8 mouse cellular contexts compared by ENCODE assay signal in genomic region chr5:20951666-20952281, GRCm38 (mm10). TPM values are rescaled to one million over a fixed set of nuclear protein-coding genes. Genes with fewer than 3 reads are reported as not detected.
DNase-seq lines count a peak whose midpoint lies in the region; ATAC-seq and TF ChIP-seq lines count a peak whose summit lies in the region.

No protein-coding gene starts in this region.

- H3K27ac ChIP-seq in cortical plate, adult 2 months (ENCODE audit: insufficient read depth, low read length) = peak overlapping the region; percentile 98

- peak; percentile 94 to 95 for DNase-seq in gastrocnemius, adult 8-10 months (ENCODE audit: low spot score in 2 of 2)
- DNase-seq in hindlimb bud, embryonic 11.5 days (ENCODE audit: extremely low spot score, low read depth, low spot score) = peak; percentile 80
- DNase-seq in left cerebral cortex, adult 8-10 months (ENCODE audit: low spot score in 2 of 2) = peak; percentile 91 to 95
- DNase-seq in right cerebral cortex, postnatal 10 days (ENCODE audit: low spot score in 2 of 2) = peak; percentile 97 to 98
- peak; percentile 84 for DNase-seq in urinary bladder, postnatal 25 days (ENCODE audit: low spot score)

- H3K27me3 ChIP-seq in megakaryocyte, embryonic 14.5 days (replicated peaks) = no peaks in the 10 kb centered on the region

- ATAC-seq in activated CD4-positive, CD25-positive, alpha-beta regulatory T cell, adult 4 months = peak; percentile 89

- peak overlapping the region; percentile 92 for H3K4me3 ChIP-seq in cortical plate, adult 2 months (ENCODE audit: insufficient read depth, low read length)
- H3K4me3 ChIP-seq in megakaryocyte, embryonic 14.5 days (replicated peaks) = peak overlapping the region; percentile 99

- H3K4me1 ChIP-seq in cortical plate, adult 2 months (ENCODE audit: control insufficient read depth, insufficient read depth, low read length) = peaks cover 3% of the 10 kb centered on the region; the same call in 1 of the 2 replicates
- H3K4me1 ChIP-seq in megakaryocyte, embryonic 14.5 days = peaks cover 60% of the 10 kb centered on the region

- peak; percentile 81 for TF ChIP-seq POLR2A in cortical plate, adult 2 months (IDR thresholded peaks at IDR 0.05; ENCODE audit: extremely low read depth, insufficient read depth, low read length)

- no peak for TF ChIP-seq CTCF in cortical plate, adult 2 months (IDR thresholded peaks at IDR 0.05; ENCODE audit: extremely low read depth, insufficient read depth, low read length)

- H3K9me3 ChIP-seq in megakaryocyte, embryonic 14.5 days = no peaks in the 10 kb centered on the region

- H3K36me3 ChIP-seq in megakaryocyte, embryonic 14.5 days (replicated peaks; ENCODE audit: low read length) = peaks cover 30% of the 10 kb centered on the region

RNA-seq across cellular contexts. Expression of gene Rsbn1l, which starts 4.4 kb away (rescaled TPM):
- polyA plus RNA-seq in activated CD4-positive, CD25-positive, alpha-beta regulatory T cell, adult 4 months (2017; shearing (Covaris generic)) = 10 to 100 TPM; 27.9 to 38.5 TPM
- 9.1 and 9.7 TPM in 2 replicates for polyA plus RNA-seq in cortical plate, adult 2 months (2012; rRNA removed)
- total RNA-seq in gastrocnemius, adult 8-10 months (2022) = 1 to 10 TPM; 7.6 to 9.1 (median 8.9) TPM
- total RNA-seq in left cerebral cortex, adult 8-10 months (2022) = 10 to 100 TPM; 17.9 to 19.3 (median 19.0) TPM
- 15.8 and 22.7 TPM in 2 replicates for polyA plus RNA-seq in megakaryocyte, embryonic 14.5 days (2012; ENCODE audit: insufficient read depth, low replicate concordance)

Comparison
In these comparisons a context has a peak if more than half of its experiments do, and no peak if none do; other contexts are left out.
1. Peak in every context shown above with its lines: DNase-seq, ATAC-seq, H3K4me3 ChIP-seq and H3K27ac ChIP-seq.